Mouse (Mus musculus): Measurements from ENCODE around the gene Ric8a.

GRCm38 (mm10) chr7:140843806-140844205 lies 13.0 kb upstream of the Ric8a start:
- no peak for TF ChIP-seq CTCF (IDR thresholded peaks at IDR 0.05; ENCODE audit: low read depth)
- no peak for TF ChIP-seq EP300 (IDR thresholded peaks at IDR 0.05; ENCODE audit: low read depth)
